Mouse (Mus musculus) heart, embryonic 15.5 days (tissue): ENCODE measurements around the gene 2300002M23Rik. TPM values are rescaled to one million over a fixed set of nuclear protein-coding genes. Genes with fewer than 3 reads are reported as not detected.

Experiments
- ATAC-seq: fragments of 200-750 bp; cut with Nextera tagmentation; replicated peaks from 2 replicates; pipeline ENCODE4 v1.8.0; 2017; ENCODE audit warnings: low read depth, moderate TSS enrichment; ENCODE audit not compliant: insufficient number of reproducible peaks, insufficient read depth, low FRiP score
- H3K27ac ChIP-seq: fragments of 300-500 bp; sonication (generic); 2 replicates; pipeline ENCODE4 v1.5.1; 2015; ENCODE audit warnings: mild to moderate bottlenecking, inconsistent platforms
- H3K27me3 ChIP-seq: fragments of 300-500 bp; sonication (generic); 2 replicates; pipeline ENCODE4 v1.6.1; 2015; ENCODE audit warnings: inconsistent platforms
- H3K36me3 ChIP-seq: fragments of 300-500 bp; sonication (generic); 2 replicates; pipeline ENCODE4 v1.6.1; 2015; ENCODE audit warnings: mild to moderate bottlenecking, inconsistent platforms
- H3K4me1 ChIP-seq: fragments of 300-500 bp; sonication (generic); replicated peaks from 2 replicates; pipeline ENCODE4 v1.6.1; 2015; ENCODE audit warnings: inconsistent platforms
- H3K4me2 ChIP-seq: fragments of 300-500 bp; sonication (generic); 2 replicates; pipeline ENCODE4 v1.6.1; 2015; ENCODE audit warnings: inconsistent platforms, mild to moderate bottlenecking, moderate library complexity
- H3K4me3 ChIP-seq: fragments of 300-500 bp; sonication (generic); 2 replicates; pipeline ENCODE4 v1.5.1; 2015; ENCODE audit warnings: mild to moderate bottlenecking, inconsistent platforms
- H3K9ac ChIP-seq: fragments of 300-500 bp; sonication (generic); 2 replicates; pipeline ENCODE4 v1.6.1; 2015; ENCODE audit warnings: mild to moderate bottlenecking, inconsistent platforms
- H3K9me3 ChIP-seq: fragments of 300-500 bp; sonication (generic); replicated peaks from 2 replicates; pipeline ENCODE4 v1.6.1; 2016; ENCODE audit warnings: inconsistent platforms
- WGBS: fragments of 180-500 bp; shearing (Covaris S2); methylation state at CpG from one replicate; pipeline ENCODE4 v1.1.7; 2015; ENCODE audit warnings: mixed read lengths; 5-methylcytosine and 5-hydroxymethylcytosine counted together
- polyA plus RNA-seq: library from polyadenylated mRNA; unstranded; fragments of >200 nt; fragmentation: Nextera tagmentation; extraction: Ambion mirVana; gene quantifications from 2 replicates; pipeline ENCODE4 v1.2.1, GENCODE M21; 2015

The 2300002M23Rik gene
- polyA plus RNA-seq, 1 experiment from 2014 or later = not detected

- Histone ChIP-seq H3K9me3 (no peaks in the 10 kb centered on the region), H3K27ac (peak overlapping the region; percentile 33; the same call in 1 of the 2 replicates), H3K9ac (peak overlapping the region; percentile 3; the same call in 1 of the 2 replicates), H3K27me3 (no peaks in the 10 kb centered on the region), H3K4me1 (peaks cover 17% of the 10 kb centered on the region), H3K4me3 (0 out of 2 replicates have a peak overlapping the region, but pooled peaks have one; percentile 3), H3K4me2 (peak overlapping the region; percentile 38), H3K36me3 (no peaks in the 10 kb centered on the region)
- 41% methylated on average over 14 of the region's 14 CpGs for WGBS
- no peak for ATAC-seq
Observed at GRCm38 (mm10) chr17:35543412-35543861, 23.8 kb upstream of the 2300002M23Rik start.

DNA sequence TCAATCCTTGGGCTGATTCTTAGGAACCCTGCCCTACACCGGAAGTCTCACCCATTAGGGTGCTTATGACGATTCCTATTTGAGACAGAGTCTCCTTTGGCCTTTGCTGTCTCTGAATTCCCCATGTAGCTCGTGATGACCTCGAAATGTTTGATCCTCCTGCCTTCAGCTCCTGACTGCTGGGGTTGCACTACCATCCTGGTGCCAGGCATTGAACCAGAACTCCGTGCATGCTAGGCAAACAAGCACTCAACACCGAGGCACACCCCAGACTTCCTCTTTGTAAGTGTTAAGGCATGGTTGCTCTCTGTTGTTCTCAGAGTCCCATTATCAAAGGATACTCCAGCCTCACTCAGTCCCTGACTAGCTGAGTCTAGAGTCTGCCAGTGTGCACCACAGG lies 23.2 kb upstream of the 2300002M23Rik start:
- Histone ChIP-seq H3K27ac (0 out of 2 replicates have a peak overlapping the region, but pooled peaks have one; percentile 33), H3K36me3 (no peaks in the 10 kb centered on the region), H3K4me2 (0 out of 2 replicates have a peak overlapping the region, but pooled peaks have one; percentile 38), H3K4me1 (peaks cover 23% of the 10 kb centered on the region), H3K4me3 (no peak overlapping the region), H3K9ac (no peak overlapping the region; the same call in 1 of the 2 replicates), H3K27me3 (no peaks in the 10 kb centered on the region), H3K9me3 (no peaks in the 10 kb centered on the region)
- 69% methylated on average over 6 of the region's 6 CpGs for whole genome bisulfite sequencing
- no peak for ATAC-seq

GRCm38 (mm10) chr17:35544680-35545079 lies 22.6 kb upstream of the 2300002M23Rik start:
- no peak for ATAC-seq
- Histone ChIP-seq H3K9ac (no peak overlapping the region), H3K27ac (no peak overlapping the region), H3K27me3 (no peaks in the 10 kb centered on the region), H3K4me1 (peaks cover 24% of the 10 kb centered on the region), H3K4me2 (no peak overlapping the region), H3K9me3 (no peaks in the 10 kb centered on the region), H3K4me3 (no peak overlapping the region), H3K36me3 (no peaks in the 10 kb centered on the region)
- WGBS = 37% methylated on average over 6 of the region's 6 CpGs

GRCm38 (mm10) chr17:35547465-35547864 lies 19.8 kb upstream of the 2300002M23Rik start:
- ATAC-seq = no peak
- no peaks in the 10 kb centered on the region for H3K36me3 ChIP-seq
- no peak overlapping the region for H3K9ac ChIP-seq
- no peaks in the 10 kb centered on the region for H3K9me3 ChIP-seq
- WGBS = 89% methylated on average over 2 of the region's 2 CpGs
- no peak overlapping the region for H3K4me3 ChIP-seq
- peaks cover 47% of the 10 kb centered on the region for H3K4me1 ChIP-seq
- H3K27me3 ChIP-seq = no peaks in the 10 kb centered on the region
- no peak overlapping the region for H3K27ac ChIP-seq
- H3K4me2 ChIP-seq = no peak overlapping the region

GRCm38 (mm10) chr17:35548636-35549035 lies 18.6 kb upstream of the 2300002M23Rik start:
- Histone ChIP-seq H3K4me2 (no peak overlapping the region), H3K27me3 (no peaks in the 10 kb centered on the region), H3K4me3 (no peak overlapping the region), H3K9me3 (no peaks in the 10 kb centered on the region), H3K27ac (peak overlapping the region; percentile 99), H3K9ac (no peak overlapping the region), H3K36me3 (no peaks in the 10 kb centered on the region), H3K4me1 (peaks cover 43% of the 10 kb centered on the region)
- no peak for ATAC-seq
- 24% methylated on average over 5 of the region's 5 CpGs for WGBS

DNA sequence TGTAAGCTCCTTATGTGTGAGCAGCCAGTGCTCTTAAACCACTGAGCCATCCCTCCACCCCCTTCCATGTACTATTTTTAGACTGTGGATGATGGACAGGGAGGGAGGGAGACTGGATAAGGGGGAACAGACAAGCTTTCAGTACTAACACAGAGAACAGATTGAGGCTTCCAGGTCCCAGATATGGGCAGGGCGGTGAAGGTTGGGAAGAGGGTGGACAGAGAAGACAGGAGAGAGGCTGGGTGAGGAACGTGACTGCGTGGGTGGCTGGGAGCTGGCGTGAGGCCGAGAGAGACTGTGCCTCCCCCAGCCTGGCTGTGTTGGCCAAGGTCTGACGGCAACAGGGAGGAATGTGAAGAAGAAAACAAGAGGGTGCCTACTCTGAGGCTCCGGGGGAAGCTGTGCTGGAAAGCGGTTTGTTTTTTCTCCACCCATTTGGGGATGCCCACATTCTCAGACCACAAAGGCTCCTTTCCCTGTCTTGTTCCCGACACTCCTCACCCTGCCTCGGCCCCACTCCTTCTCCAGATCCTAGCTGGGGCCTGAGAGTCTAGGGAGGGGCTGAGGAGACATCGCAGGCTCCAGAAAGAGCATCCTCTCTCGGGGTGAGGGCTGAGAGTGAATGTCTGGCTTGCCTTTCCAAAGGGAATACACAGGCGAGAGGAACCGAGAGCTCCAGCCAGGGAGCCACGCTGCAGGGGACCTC lies 17.7 kb upstream of the 2300002M23Rik start:
- Histone ChIP-seq H3K4me2 (peak overlapping the region; percentile 59), H3K4me1 (peaks cover 37% of the 10 kb centered on the region), H3K9me3 (no peaks in the 10 kb centered on the region), H3K27ac (peak overlapping the region; percentile 99), H3K4me3 (peak overlapping the region; percentile 31), H3K27me3 (no peaks in the 10 kb centered on the region), H3K36me3 (no peaks in the 10 kb centered on the region), H3K9ac (peak overlapping the region; percentile 50)
- ATAC-seq = peak; percentile 91
- 19% methylated on average over 15 of the region's 15 CpGs for WGBS

GRCm38 (mm10) chr17:35550143-35550494 lies 17.1 kb upstream of the 2300002M23Rik start:
- H3K36me3 ChIP-seq = no peaks in the 10 kb centered on the region
- H3K4me1 ChIP-seq = peaks cover 37% of the 10 kb centered on the region
- peak overlapping the region; percentile 99 for H3K27ac ChIP-seq
- WGBS = 93% methylated on average over 4 of the region's 4 CpGs
- no peak for ATAC-seq
- H3K9me3 ChIP-seq = no peaks in the 10 kb centered on the region
- peak overlapping the region; percentile 59 for H3K4me2 ChIP-seq
- no peaks in the 10 kb centered on the region for H3K27me3 ChIP-seq
- peak overlapping the region; percentile 31 for H3K4me3 ChIP-seq
- H3K9ac ChIP-seq = peak overlapping the region; percentile 50

GRCm38 (mm10) chr17:35550871-35551270 lies 16.4 kb upstream of the 2300002M23Rik start:
- no peaks in the 10 kb centered on the region for H3K27me3 ChIP-seq
- H3K9me3 ChIP-seq = no peaks in the 10 kb centered on the region
- ATAC-seq = no peak
- H3K4me3 ChIP-seq = no peak overlapping the region
- peak overlapping the region; percentile 99 for H3K27ac ChIP-seq
- H3K4me2 ChIP-seq = no peak overlapping the region
- 51% methylated on average over 8 of the region's 8 CpGs for WGBS
- peaks cover 38% of the 10 kb centered on the region for H3K4me1 ChIP-seq
- no peaks in the 10 kb centered on the region for H3K36me3 ChIP-seq
- no peak overlapping the region for H3K9ac ChIP-seq

- Histone ChIP-seq H3K9me3 (no peaks in the 10 kb centered on the region), H3K36me3 (no peaks in the 10 kb centered on the region), H3K9ac (no peak within 1 kb of the TSS), H3K27me3 (no peaks in the 10 kb centered on the region), H3K4me3 (no peak within 1 kb of the TSS), H3K4me1 (peaks cover 41% of the 10 kb centered on the region), H3K27ac (peak within 1 kb of the TSS; percentile 99), H3K4me2 (no peak within 1 kb of the TSS)
- WGBS = 76% methylated on average over 10 of the region's 10 CpGs
- ATAC-seq = no peak
Observed at GRCm38 (mm10) chr17:35551881-35552414, 15.3 kb upstream of the 2300002M23Rik start, which contains the start of gene Cdsn. Gene Cdsn (plus strand): TSS chr17:35552128.

DNA sequence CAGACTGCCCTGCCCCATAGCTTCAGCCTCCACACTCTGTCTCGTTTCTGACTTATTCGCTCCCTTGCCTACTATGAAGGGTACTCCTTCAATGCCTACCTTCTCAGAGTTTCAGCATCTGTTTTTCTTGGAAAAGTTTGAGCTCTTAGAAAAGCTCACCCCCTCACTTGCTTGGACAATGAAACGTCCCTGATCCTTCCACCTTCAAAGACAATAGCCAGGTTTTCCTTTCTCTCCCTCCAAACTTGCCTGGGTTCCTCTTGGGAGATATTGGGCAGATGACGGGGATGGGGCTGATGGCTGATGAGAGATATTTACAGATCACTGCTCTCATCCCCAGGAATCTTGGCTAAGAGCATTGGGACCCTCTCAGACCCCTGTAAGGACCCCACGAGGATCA lies 12.9 kb upstream of the 2300002M23Rik start:
- no peaks in the 10 kb centered on the region for H3K27me3 ChIP-seq
- no peak overlapping the region for H3K27ac ChIP-seq
- H3K36me3 ChIP-seq = no peaks in the 10 kb centered on the region
- no peaks in the 10 kb centered on the region for H3K9me3 ChIP-seq
- no peak for ATAC-seq
- H3K9ac ChIP-seq = no peak overlapping the region
- H3K4me1 ChIP-seq = peaks cover 32% of the 10 kb centered on the region
- H3K4me2 ChIP-seq = no peak overlapping the region
- WGBS = 73% methylated on average over 5 of the region's 5 CpGs
- no peak overlapping the region for H3K4me3 ChIP-seq

- no peak overlapping the region for H3K4me2 ChIP-seq
- H3K9ac ChIP-seq = no peak overlapping the region
- no peak overlapping the region for H3K27ac ChIP-seq
- no peaks in the 10 kb centered on the region for H3K9me3 ChIP-seq
- H3K27me3 ChIP-seq = no peaks in the 10 kb centered on the region
- H3K4me3 ChIP-seq = no peak overlapping the region
- ATAC-seq = no peak
- peaks cover 30% of the 10 kb centered on the region for H3K4me1 ChIP-seq
- no peaks in the 10 kb centered on the region for H3K36me3 ChIP-seq
- 84% methylated on average over 18 of the region's 18 CpGs for whole genome bisulfite sequencing
Observed at GRCm38 (mm10) chr17:35554761-35555397, 12.4 kb upstream of the 2300002M23Rik start.
